Mouse (Mus musculus): ENCODE measurements around the gene Map4k2.

- no peak for TF ChIP-seq CTCF (IDR thresholded peaks at IDR 0.05; ENCODE audit: control insufficient read depth, insufficient read depth, insufficient replicate concordance, low read depth, low read length)
- TF ChIP-seq POLR2A (IDR thresholded peaks at IDR 0.05; ENCODE audit: control insufficient read depth, low read depth, low read length), result no peak
Measured at GRCm38 (mm10) chr19:6399285-6400095, 58.6 kb downstream of the Map4k2 start, which contains the start of gene Rasgrp2.

All from testis, adult 2 months (tissue).